Mouse (Mus musculus) layer of hippocampus, adult 6 months (tissue): Measurements from ENCODE around the gene Arhgap25. TPM values are rescaled to one million over a fixed set of nuclear protein-coding genes. Genes with fewer than 3 reads are reported as not detected.

Experiments
- long read RNA-seq, 2 experiments: library from polyadenylated mRNA; unstranded; transcript quantifications; one replicate each; pipeline ENCODE4 v2.0.0; 2019 to 2020
- polyA plus RNA-seq: library from polyadenylated mRNA; unstranded; fragments of <200 nt; fragmentation: Nextera tagmentation; gene quantifications from 2 replicates; pipeline ENCODE4 v1.2.3, GENCODE M21; 2021

The Arhgap25 gene
- polyA plus RNA-seq = 1.8 and 2.5 TPM in 2 replicates
- long read RNA-seq, experiment 1, partial matches to known transcripts = 0 of 3 reads
- long read RNA-seq, experiment 1, other reads (novel, unspliced or antisense) = 2 of 3 reads
- long read RNA-seq, experiment 2, transcript Arhgap25-203 (11 exons, 3,671 nt) = major isoform, 11 of 19 reads
- long read RNA-seq, experiment 2, partial matches to known transcripts = 5 of 19 reads
- long read RNA-seq, experiment 2, other reads (novel, unspliced or antisense) = 2 of 19 reads

GRCm38 (mm10) chr6:87532953-87533710 lies at the start of gene Arhgap25:
Gene Arhgap25, minus strand, starts transcription at chr6:87533259.

GRCm38 (mm10) chr6:87428487-87429044 lies 104.5 kb downstream of the Arhgap25 start, which contains the start of gene Bmp10:
Gene Bmp10, plus strand, starts transcription at chr6:87428994.

Other genes starting within 250 kb of the Arhgap25 start
- gene Antxr1, start 197.4 kb downstream of the Arhgap25 start, polyA plus RNA-seq = 2.5 TPM in 2 replicates
- not detected in 2 replicates for gene Gkn1, start 182.3 kb downstream of the Arhgap25 start, polyA plus RNA-seq
- not detected in 2 replicates for gene Gkn2, start 159.9 kb downstream of the Arhgap25 start, polyA plus RNA-seq
- gene Gkn3, start 144.3 kb downstream of the Arhgap25 start, polyA plus RNA-seq = 9.9 and 13.1 TPM in 2 replicates
- gene Bmp10, start 104.3 kb downstream of the Arhgap25 start, polyA plus RNA-seq = not detected in 2 replicates
- 0.08 and 0.11 TPM in 2 replicates for gene Prokr1, start 57.5 kb upstream of the Arhgap25 start, polyA plus RNA-seq
- gene Aplf, start 138.9 kb upstream of the Arhgap25 start, polyA plus RNA-seq = 2.5 and 2.7 TPM in 2 replicates
- 7.2 and 8.0 TPM in 2 replicates for gene Efcc1, start 197.6 kb upstream of the Arhgap25 start, polyA plus RNA-seq
- 1.3 and 1.6 TPM in 2 replicates for gene Gp9, start 244.8 kb upstream of the Arhgap25 start, polyA plus RNA-seq